Mouse (Mus musculus) retina, embryonic 14.5 days (tissue): ENCODE data around the gene Bdh1.
"Not testable (repeated sequence)": the region's sequence is repeated elsewhere in the genome, so short reads cannot be mapped to it uniquely, and the experiment has no call there.

ENCODE experiments used
- DNase-seq: peaks from one replicate; pipeline ENCODE4 v3.0.0-alpha.2; 2015; ENCODE audit warnings: low spot score

Bdh1 gene

DNA sequence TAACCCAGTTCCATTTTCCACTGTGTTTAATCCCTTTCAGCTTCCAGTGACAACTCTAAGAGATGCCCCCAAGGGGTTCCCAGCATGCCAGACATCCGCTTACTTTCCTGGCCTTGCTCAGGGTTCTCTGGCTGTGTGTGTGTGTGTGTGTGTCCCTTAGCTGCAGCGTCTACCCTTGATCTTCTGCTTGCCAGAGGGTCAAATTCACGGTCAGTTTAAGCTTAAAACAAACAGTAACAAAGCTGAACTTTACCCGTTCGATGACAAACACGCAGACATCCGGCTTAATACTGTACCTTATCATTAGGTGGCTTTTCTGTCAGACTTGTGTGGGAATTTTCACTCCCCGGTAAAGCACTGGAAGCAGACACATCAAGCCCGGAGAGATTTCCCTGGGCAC, at the start of gene Bdh1:
Gene Bdh1 (plus strand): TSS at position 281 of the 400 bp plus-strand sequence.
- DNase-seq: no peak

DNA sequence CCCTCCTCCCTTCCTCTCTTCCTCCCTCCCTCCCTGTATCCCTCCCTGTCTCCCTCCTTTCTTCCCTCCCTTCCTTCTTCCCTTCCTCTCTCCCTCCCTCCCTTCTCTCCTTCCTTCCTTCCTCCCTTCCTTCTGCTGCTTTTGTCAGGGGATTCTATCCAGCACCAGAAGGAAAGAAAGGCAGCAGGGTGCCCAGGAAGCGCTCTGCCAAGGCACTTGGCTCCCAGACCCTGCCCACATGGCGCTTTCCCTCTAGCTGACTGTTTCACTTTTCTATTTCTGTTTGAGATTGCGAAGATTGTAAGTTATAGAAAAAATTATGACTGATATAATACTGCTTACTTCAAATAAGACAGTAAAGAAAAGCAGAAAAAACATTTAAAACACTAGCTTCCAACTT, 49.8 kb upstream of the Bdh1 start:
- DNase-seq: not testable (repeated sequence)

DNA sequence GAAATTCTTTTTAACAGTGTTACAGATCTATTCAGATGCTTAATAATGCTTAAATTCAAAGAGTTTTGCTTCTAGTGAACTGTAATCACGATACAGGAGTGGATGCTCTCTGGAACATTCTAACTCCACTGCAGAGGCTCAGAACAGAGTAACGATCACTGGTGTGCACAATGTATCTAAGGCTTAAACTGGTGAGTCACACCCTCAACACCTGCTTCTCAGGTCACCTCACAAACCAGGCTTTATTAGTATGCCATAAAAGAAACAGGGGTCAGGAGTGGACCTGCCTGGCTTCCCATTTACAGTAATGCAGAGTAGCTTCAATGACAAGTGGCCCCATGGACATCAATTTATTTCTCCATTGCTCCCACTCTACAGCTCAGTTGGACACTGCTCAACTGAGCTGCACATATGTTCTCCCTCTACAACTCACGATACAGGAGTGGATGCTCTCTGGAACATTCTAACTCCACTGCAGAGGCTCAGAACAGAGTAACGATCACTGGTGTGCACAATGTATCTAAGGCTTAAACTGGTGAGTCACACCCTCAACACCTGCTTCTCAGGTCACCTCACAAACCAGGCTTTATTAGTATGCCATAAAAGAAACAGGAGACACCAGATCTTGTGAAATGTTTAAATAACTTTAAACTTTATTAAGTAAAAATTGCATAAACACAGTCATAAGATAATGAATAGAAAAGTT, 46.0 kb upstream of the Bdh1 start:
- DNase-seq: not testable (repeated sequence)

GRCm38 (mm10) chr16:31388269-31388668, 33.8 kb upstream of the Bdh1 start:
- DNase-seq: not testable (repeated sequence)

DNA sequence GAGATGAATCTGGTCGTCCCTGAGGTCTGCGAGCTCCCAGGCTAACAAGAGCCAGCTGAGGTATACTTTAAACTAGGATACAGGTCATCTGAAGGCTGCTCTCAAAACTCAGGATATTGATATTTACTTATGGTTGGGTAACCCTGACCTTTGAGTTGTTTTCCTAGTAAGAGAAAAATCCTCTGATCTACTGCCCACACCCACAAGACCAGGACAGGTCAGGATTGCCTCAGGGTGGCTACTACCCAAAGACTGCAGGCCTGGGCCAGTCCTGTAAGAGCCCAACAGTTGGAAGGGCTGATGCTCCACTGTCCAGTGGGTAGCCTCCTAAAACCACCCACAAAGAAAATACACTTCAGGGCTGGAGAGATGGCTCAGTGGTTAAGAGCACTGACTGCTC, 22.8 kb upstream of the Bdh1 start:
- no peak for DNase-seq

- DNase-seq: no peak
These were observed 21.0 kb upstream of the Bdh1 start for GRCm38 (mm10) chr16:31400908-31401692.

DNA sequence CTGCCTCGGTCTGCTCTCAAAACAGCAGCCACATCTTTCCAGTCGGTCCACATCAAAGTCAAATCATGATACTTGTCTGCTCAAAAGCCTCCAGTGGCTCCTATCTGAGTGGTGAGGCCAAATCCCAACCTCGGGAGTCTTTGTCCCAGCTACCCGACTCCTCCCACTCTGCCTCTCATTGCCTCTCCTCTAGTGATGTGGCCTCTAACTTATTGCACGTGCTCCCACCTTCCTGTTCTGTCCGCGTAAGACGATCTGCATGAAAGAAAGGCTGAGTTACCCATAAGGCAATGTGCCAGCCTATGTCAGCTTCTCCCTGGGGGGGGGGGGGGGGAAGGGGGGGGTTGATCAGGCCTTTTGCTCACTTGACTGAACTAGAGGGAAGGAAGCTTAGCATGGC, 20.0 kb upstream of the Bdh1 start:
- DNase-seq: no peak

DNA sequence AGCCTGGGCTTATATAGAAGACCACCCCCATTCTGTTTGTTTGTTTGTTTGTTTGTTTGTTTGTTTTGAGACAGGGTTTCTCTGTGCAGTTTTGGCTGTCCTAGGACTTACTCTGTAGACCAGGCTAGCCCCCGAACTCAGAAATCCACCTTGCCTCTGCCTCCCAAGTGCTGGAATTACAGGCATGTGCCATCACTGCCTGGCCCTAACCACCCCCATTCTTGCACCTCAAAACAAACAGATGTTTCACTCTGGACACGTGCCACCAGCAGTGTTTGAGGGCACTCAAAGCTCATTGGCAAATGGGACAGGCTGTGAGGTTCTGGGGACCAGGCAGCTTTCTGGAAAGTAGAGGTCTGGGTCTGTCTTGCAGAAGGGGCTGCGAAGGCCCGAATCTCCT, 18.1 kb upstream of the Bdh1 start:
- DNase-seq: no peak

GRCm38 (mm10) chr16:31405040-31405439, 17.0 kb upstream of the Bdh1 start:
- peak; percentile 22 for DNase-seq

- DNase-seq: no peak
These were observed 14.2 kb upstream of the Bdh1 start for GRCm38 (mm10) chr16:31407872-31408271.

DNA sequence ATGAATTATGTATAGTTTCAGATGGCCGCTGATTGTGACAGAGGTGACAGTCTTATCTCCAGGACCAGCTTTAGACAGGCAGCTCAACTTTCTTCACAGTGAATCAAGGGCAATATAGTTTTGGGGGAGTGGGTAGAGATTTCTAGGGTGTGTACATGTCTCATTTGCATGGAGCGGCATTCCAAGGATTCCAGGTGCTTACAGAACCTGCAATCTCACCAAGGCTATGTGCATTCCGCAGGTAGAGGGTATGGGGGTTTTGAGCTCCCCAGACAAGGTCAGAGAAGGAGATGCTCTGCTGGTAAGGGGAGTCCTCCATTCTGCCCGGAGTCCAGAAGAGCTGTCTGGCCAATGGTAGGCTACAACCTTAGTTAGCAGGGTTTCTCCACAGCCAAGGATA, 11.1 kb upstream of the Bdh1 start:
- no peak for DNase-seq

DNA sequence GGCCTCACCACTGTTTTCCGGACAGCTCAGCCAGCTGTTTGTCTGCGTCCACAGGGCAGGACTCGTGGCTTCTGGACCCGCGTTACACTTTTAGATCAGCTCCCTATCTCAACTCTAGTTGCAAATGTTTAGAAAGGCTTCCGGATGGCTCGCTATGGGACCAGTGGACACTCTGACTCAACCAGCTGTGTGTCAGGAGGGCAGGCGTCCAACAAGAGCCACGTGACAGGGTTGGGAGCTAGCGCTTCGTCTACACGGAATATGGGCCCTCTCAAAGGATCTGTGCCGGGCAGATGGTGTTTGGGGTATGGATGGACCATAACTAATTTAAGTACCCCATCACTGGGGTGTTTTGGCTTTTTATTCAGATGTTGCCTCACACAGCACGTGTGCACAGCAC, 9.8 kb upstream of the Bdh1 start:
- DNase-seq: no peak

GRCm38 (mm10) chr16:31413777-31414176, 8.3 kb upstream of the Bdh1 start:
- no peak for DNase-seq

DNA sequence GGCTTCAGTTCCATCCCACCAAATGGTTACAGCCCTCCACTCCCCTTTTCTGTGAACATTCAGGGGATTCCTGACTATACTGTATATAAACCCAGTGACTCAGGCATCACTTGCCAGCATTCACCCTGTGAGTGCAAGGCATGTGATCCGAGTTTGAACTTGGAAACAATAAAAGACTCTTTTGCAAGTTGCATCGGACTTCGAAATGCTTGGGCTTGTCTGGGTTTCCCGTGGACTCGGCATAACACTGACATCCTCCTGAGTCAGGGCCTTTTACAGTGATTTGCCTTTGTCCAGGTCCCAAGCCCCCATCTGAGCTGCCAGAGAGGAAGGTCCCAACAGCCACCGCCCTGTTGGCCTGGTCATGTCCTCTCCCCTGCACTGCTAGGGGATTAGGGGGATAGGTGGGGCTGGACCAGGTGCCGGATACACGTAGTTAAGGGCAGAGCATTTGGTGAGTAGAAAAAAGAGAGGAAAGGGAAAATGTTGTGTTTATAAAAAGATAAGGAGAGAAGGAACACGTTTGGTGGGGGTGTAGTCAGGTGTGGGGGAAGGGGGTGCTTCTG, 6.1 kb upstream of the Bdh1 start:
- DNase-seq: no peak

DNA sequence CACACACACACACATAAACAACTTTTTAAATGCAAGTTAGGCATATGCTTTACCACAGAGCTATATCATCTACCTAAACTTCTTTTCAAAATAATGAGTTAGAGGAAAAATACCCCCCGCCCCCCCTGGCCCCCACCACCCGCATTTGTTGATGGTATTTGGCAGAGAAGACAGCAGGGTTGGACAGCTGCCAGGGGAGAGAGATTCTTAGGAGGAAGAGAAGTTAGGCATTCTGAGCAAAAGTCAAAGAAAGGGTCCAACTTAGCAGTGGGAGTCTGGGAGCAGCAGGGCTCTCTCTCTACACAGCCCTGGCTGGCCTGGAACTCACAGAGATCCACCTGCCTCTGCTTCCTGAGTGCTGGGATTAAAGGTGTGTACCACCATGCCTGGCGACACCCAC, 3.4 kb upstream of the Bdh1 start:
- DNase-seq: no peak

DNA sequence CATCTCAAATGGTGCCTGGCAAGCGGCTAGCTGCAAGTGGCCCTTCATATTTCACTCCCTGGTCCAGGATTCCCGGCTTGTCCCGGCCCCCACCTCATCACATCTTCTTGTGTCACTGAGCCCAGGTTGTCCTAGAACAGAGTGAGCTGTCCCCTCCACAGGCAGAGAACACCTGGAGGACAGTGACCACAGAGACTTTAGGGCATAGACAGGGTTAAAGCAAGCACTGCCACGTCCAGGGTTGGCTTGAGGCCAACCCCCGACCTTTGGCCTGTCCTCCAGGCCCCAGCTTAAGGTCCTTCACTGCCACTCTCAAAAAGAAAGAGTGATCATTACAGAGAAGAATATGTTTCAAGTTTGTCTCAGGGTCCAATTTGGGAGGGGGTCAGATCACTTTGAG, 2.6 kb upstream of the Bdh1 start:
- no peak for DNase-seq

DNA sequence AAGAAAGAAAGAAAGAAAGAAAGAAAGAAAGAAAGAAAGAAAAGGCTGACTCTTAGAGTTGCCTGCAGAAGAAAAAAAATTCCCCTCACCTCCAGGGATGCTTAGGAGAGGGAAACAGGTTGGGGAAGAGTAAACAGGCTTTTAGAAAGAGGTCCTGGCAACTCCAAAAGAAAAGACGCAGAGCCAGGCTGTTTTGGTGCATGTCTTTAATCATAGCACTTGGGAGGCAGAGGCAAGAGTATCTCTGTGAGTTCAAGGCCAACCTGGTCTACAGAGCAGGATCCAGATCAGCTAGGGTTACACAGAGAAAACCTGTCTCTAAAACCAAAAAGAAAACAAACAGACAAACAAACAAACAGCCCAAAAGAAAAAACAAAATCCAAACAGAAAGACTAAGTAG, 642 bp downstream of the Bdh1 start:
- DNase-seq: no peak

DNA sequence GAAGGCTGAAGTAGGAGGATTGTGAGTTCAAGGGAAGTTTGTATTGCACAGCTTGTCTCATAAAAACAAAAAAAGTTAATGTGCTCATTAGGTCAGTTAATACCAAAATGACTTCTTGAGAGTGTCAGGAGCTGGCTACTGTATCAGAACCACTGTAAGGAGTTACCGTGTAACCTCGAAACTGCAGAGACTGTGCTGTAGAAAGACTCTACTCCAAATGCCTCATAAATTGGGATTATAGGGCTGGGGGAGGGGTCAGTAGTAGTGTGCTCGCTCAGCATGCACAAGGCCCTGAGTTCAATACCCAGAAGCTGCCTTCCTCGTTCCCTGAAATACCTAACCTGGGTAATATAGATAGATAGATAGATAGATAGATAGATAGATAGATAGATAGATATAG, 1.3 kb downstream of the Bdh1 start:
- DNase-seq: no peak

- DNase-seq: no peak
These were observed 2.5 kb downstream of the Bdh1 start for GRCm38 (mm10) chr16:31424416-31425187.

GRCm38 (mm10) chr16:31425508-31425907, 3.4 kb downstream of the Bdh1 start:
- DNase-seq: peak; percentile 82

DNA sequence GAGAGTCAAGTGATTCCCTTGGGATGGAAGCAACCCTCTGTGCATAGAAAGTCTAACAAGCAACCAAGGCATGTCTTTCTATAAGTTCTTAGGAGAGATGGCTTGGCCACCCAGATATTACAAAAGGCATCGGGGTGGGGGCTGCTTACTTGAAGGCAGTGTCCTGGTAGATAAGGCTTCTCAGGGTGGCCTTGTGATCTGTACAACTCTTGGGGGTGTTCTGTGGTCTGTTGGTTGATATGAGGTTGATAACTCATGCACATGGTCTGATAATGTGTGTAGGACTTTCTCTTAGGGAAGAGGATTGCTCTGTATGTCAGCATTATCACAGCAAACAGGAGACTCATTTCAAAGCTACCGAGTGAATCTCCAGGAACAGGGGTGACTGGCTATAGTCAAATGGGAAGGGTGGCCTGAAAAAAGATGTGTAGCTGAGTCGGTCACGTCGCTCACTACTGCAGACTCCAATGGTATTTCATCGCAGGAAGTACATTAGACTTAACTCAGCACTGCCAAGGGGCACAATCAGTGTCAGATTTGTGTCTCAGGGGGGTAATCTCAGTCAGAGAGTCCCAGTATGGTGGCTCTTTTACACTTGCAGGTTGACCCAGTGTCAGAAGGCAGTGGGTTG, 4.5 kb downstream of the Bdh1 start:
- no peak for DNase-seq

- DNase-seq: no peak
These were observed 6.2 kb downstream of the Bdh1 start for GRCm38 (mm10) chr16:31428335-31428674.
